Mouse (Mus musculus) megakaryocyte-erythroid progenitor cell, adult 5-6 weeks (primary cell): ENCODE measurements around the gene Pcbp3. TPM values are rescaled to one million over a fixed set of nuclear protein-coding genes. Genes with fewer than 3 reads are reported as not detected.

Experiments
- ATAC-seq: replicated peaks from 2 replicates; pipeline ENCODE4 v1.8.0; 2016; ENCODE audit warnings: mild to moderate bottlenecking, inconsistent platforms; ENCODE audit not compliant: severe bottlenecking, poor library complexity, low FRiP score, low TSS enrichment
- total RNA-seq, 2 experiments: library from RNA; stranded (forward) in 1 of 2; stranded (reverse) in 1 of 2; fragments of 200-1000, 215-1000 nt in 1 of 2; fragments of >200 nt in 1 of 2; fragmentation: Nextera tagmentation in 1 of 2; gene quantifications; 2 replicates each; pipeline ENCODE4 v1.2.3; 2014 to 2017

The Pcbp3 gene
- total RNA-seq, 2 experiments from 2014 or later: 11.1 to 20.1 TPM

GRCm38 (mm10) chr10:76809916-76810660 is 151.6 kb downstream of the Pcbp3 start:
- ATAC-seq: no peak

GRCm38 (mm10) chr10:76809439-76809838 is 152.2 kb downstream of the Pcbp3 start:
- no peak for ATAC-seq

GRCm38 (mm10) chr10:76808446-76809400 is 153.0 kb downstream of the Pcbp3 start:
- ATAC-seq: 0 out of 2 replicates have a peak, but pooled peaks have one; percentile 34

- no peak for ATAC-seq
Observed at GRCm38 (mm10) chr10:76802500-76802885, 159.2 kb downstream of the Pcbp3 start.

GRCm38 (mm10) chr10:76801841-76802499 is 159.7 kb downstream of the Pcbp3 start:
- ATAC-seq: no peak

GRCm38 (mm10) chr10:76801237-76801641 is 160.4 kb downstream of the Pcbp3 start:
- no peak for ATAC-seq

GRCm38 (mm10) chr10:76798751-76799585 is 162.7 kb downstream of the Pcbp3 start:
- ATAC-seq: peak; percentile 65

- no peak for ATAC-seq
Observed at GRCm38 (mm10) chr10:76794102-76794501, 167.6 kb downstream of the Pcbp3 start.

- ATAC-seq: peak; percentile 60
Observed at GRCm38 (mm10) chr10:76791475-76791874, 170.2 kb downstream of the Pcbp3 start.

- ATAC-seq: no peak
Observed at GRCm38 (mm10) chr10:76789885-76790284, 171.8 kb downstream of the Pcbp3 start.

GRCm38 (mm10) chr10:76785312-76785711 is 176.4 kb downstream of the Pcbp3 start:
- no peak for ATAC-seq

- ATAC-seq: no peak
Observed at GRCm38 (mm10) chr10:76779225-76779624, 182.5 kb downstream of the Pcbp3 start.

GRCm38 (mm10) chr10:76771624-76772023 is 190.1 kb downstream of the Pcbp3 start:
- ATAC-seq: no peak

GRCm38 (mm10) chr10:76771086-76771485 is 190.6 kb downstream of the Pcbp3 start:
- ATAC-seq: no peak

- ATAC-seq: no peak
Observed at GRCm38 (mm10) chr10:76769581-76769980, 192.1 kb downstream of the Pcbp3 start.

GRCm38 (mm10) chr10:76766196-76766595 is 195.5 kb downstream of the Pcbp3 start:
- ATAC-seq: no peak

GRCm38 (mm10) chr10:76764927-76765326 is 196.8 kb downstream of the Pcbp3 start:
- no peak for ATAC-seq

- no peak for ATAC-seq
Observed at GRCm38 (mm10) chr10:76763016-76763415, 198.7 kb downstream of the Pcbp3 start.

GRCm38 (mm10) chr10:76762411-76762810 is 199.3 kb downstream of the Pcbp3 start:
- ATAC-seq: no peak
